Mouse (Mus musculus): ENCODE results near the gene Tmem59l.

- TF ChIP-seq EP300 (IDR thresholded peaks at IDR 0.05; ENCODE audit: low read depth), result no peak
- TF ChIP-seq CTCF (IDR thresholded peaks at IDR 0.05; ENCODE audit: low read depth), result no peak
These were observed 10.6 kb downstream of the Tmem59l start, which contains the start of gene Klhl26 for GRCm38 (mm10) chr8:70476333-70477268.
